Mouse (Mus musculus) urinary bladder, postnatal 4 days (tissue): ENCODE measurements at regions not wholly inside any gene's neighbourhood (a gene's known extent, or its start where the extent isn't known, plus 50 kb on each side); places are given as distances from the start of the nearest gene placed in this dataset.

Experiments used
- DNase-seq, 2 experiments: peaks; one replicate each; pipeline ENCODE4 v3.0.0; 2021 to 2022; ENCODE audit warnings: low spot score in 2 of 2

- no peak for DNase-seq
Measured at GRCm38 (mm10) chr15:42768396-42768795, 2634.2 kb downstream of the 9330182O14Rik start.

- no peak for DNase-seq
Measured at GRCm38 (mm10) chr15:42779903-42780302, 2645.7 kb downstream of the 9330182O14Rik start.

GRCm38 (mm10) chr15:42801217-42801616, 2667.1 kb downstream of the 9330182O14Rik start:
- DNase-seq = no peak

GRCm38 (mm10) chr15:42810871-42811490, 2676.8 kb downstream of the 9330182O14Rik start:
- no peak for DNase-seq

- no peak for DNase-seq
Measured at GRCm38 (mm10) chr15:42815026-42815724, 2681.0 kb downstream of the 9330182O14Rik start.

DNA sequence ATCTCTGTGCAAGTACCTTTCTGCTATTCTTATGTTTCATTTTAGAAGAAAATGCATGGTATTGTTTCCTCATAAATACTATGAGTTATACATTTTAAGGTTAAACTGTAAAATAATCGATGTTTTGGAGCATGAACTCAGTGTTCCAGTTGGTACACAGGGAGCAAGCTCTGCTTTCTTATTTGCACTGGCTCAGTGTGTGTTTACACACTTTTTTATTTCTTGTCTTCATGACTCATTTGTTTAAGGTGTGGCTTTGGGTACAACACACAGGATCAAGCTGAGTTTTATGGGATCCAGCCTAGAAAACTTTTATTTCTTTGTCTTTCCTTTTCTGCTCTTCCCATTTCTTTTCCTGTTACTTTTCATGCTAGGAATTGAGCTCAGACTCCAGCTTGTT, 2704.7 kb downstream of the 9330182O14Rik start:
- DNase-seq = no peak

DNA sequence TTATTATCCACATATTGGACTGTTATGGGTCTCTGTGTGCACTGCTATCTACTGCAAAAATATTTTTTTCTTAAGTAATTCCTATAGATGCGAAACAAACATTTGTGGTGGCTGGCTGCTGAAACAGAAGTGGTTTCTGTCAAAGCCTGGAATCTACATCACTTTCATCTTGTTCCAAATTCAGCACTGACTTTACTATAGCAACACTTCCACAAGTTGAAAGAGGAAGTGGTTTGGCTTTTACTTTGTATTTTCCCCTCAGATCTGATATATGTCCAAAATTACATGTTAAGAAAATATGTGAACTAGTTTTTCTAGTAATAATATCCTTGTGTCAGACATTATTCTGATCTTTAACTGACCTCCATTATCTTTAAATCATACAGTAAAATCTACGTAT, 2715.8 kb downstream of the 9330182O14Rik start:
- no peak for DNase-seq

GRCm38 (mm10) chr15:42872491-42872890, 2738.3 kb downstream of the 9330182O14Rik start:
- DNase-seq = no peak

DNA sequence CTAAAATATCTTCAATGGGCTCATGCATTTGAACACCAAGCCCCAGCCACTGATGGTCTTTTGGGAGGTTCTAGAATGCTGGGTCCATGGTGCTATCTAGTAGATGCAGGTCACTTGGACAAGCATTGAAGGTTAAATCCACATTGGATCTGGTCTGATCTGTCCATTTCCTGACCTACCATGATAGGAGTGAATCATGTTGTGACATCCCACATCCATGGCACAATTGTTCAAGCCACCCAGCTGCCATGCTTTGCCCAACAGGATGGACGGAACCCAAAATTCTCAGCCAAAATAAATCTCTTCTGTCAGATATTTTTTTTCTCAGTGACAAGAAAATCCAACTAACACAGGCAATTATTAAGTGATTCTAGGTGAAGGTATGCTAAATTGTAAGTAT, 2760.4 kb downstream of the 9330182O14Rik start:
- no peak for DNase-seq

- no peak for DNase-seq
Measured at GRCm38 (mm10) chr15:42900056-42900455, 2765.9 kb downstream of the 9330182O14Rik start.

DNA sequence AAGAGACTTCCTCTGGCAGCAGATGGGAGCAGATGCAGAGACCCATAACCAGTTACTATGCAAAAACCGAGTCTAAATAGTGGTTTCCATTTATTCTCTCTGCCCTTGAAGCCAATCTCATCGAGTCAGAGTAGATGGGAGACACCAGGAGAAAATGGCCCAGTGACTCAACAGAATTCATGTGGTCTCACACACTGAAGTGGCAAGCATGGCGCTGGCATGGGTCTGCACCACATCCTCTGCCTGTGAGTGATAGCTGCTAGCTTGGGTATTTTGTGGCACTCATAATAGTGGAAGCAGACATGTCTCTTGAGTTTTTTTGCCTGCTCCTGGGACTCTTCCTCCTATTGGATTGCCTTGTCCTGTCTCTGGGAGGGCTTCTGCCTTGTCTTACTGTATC, 2767.6 kb downstream of the 9330182O14Rik start:
- DNase-seq = no peak

GRCm38 (mm10) chr15:42911357-42911756, 2777.2 kb downstream of the 9330182O14Rik start:
- DNase-seq = no peak

GRCm38 (mm10) chr15:42912880-42913279, 2778.7 kb downstream of the 9330182O14Rik start:
- no peak for DNase-seq

GRCm38 (mm10) chr15:42913285-42913684, 2779.1 kb downstream of the 9330182O14Rik start:
- DNase-seq = no peak

DNA sequence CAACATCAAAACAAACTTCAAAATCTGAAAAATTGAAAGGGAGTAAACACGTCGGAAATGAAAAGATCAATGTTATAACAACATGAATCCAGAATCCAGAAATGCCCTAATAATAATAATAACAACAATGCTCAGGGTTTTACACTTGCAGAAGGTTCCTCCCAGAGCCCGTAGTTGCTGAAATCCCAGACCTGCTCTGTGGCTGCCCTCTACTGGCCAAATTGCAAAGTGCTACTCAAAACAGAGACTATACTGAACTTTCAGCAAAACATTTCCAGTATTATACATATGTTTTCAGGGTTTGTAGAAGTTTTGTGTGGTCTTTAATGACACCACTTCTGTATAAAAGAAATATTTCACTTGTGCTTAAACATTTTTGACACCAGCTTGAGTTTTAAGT, 2779.9 kb downstream of the 9330182O14Rik start:
- peak in 1 of 2 experiments; percentile 65 for DNase-seq

DNA sequence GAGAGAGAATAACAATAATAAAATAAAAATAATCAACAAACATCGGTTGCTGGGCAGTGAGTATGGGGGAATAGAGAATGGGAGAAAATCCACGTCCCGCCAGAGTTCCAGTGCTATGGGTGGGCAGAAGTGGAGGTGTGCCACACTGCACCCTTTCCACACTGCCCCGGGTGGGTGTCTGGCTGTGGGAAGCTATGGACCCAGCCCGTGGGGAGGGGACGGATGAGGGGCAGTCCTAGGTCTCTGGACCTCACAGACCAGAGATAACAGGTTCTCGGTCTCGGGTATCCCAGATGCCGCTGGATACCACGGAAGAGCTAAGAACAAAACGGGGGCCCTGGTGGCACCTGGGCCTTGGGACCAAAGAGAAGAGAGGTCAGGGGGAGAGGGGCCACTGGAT, 2781.0 kb downstream of the 9330182O14Rik start:
- no peak for DNase-seq

- DNase-seq = no peak
Measured at GRCm38 (mm10) chr15:42921618-42922017, 2787.5 kb downstream of the 9330182O14Rik start.

GRCm38 (mm10) chr15:42928331-42928730, 2794.2 kb downstream of the 9330182O14Rik start:
- no peak for DNase-seq

DNA sequence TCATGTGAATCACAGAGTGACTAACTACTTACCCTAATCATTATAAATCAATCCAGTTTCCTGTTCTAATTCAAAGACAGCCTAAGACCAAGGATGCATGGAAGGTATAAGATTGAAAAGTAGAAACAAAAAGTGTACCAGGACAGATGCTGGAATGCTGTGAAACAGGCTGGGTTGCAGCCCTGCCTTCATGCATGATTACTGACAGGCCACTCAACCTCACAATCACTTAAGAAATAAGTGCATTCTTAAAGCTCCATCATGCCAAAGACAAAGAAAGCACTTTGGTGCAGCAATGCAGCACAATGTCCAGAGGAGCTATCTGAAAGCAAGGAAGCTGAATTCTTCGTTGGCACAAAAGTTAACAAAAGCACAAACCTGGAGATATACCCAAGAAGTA, 2810.4 kb downstream of the 9330182O14Rik start:
- DNase-seq = no peak

GRCm38 (mm10) chr15:42955167-42955566, 2821.0 kb downstream of the 9330182O14Rik start:
- DNase-seq = no peak

DNA sequence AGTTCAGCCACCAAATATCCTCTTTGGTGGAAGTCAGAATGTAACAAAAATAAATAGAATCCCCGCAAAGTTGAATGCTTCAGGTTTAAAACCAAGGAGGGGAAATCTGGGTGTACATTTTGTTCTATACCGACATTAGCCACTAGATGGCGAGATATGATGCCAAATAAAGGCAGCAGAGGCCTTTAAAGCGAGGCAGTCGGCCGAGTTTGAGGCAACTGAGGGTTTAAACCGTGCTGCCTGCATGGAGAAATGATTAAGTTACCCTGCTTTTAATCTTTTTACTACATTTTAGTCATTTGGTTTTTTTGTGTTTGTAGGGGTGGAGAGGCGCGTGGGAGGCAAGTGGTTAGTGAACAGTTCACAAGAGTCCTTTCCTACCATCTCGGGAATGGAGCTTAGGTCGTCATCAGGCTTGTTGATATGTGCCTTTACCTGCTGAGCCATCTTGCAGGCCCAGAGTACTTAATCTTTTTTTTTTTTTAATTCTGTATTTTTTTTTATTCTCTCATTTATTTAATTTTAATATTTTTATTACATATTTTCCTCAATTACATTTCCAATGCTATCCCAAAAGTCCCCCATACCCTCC, 2828.7 kb downstream of the 9330182O14Rik start:
- DNase-seq = no peak

GRCm38 (mm10) chr15:42965314-42965713, 2831.1 kb downstream of the 9330182O14Rik start:
- DNase-seq = no peak
